Mouse (Mus musculus) stomach, postnatal 0 days (tissue): ENCODE results near the gene Mllt3.

Experiments
- CTCF ChIP-seq: IDR thresholded peaks from 2 replicates; pipeline ENCODE4 v1.5.1; 2016; ENCODE audit warnings: antibody characterized with exemption, low read depth, mild to moderate bottlenecking, moderate library complexity
- EP300 ChIP-seq: optimal IDR thresholded peaks from 2 replicates; pipeline ENCODE3; 2016; ENCODE audit warnings: antibody characterized with exemption

DNA sequence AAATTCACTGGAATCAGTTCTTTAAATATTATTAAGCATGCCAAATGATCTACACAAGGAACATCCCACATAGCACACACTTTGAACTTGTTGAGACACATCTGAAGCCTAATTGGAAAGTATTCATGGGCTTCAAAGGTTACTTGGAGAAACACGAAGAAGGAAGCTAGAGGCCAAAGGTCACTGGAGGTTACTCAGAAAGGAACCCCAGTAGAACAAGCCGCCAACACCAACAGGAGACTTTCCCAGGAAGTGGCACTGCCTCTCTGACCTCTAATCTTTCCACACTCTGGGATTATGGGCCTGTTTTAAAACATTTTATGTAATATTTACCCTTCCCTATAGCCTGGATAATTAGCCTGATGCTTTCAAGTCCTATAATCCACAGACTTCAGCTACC is 162.6 kb downstream of the Mllt3 start:
- no peak for TF ChIP-seq CTCF
- TF ChIP-seq EP300, result no peak
